ENCODE assay signal across 7 mouse cellular contexts in the genomic region with DNA sequence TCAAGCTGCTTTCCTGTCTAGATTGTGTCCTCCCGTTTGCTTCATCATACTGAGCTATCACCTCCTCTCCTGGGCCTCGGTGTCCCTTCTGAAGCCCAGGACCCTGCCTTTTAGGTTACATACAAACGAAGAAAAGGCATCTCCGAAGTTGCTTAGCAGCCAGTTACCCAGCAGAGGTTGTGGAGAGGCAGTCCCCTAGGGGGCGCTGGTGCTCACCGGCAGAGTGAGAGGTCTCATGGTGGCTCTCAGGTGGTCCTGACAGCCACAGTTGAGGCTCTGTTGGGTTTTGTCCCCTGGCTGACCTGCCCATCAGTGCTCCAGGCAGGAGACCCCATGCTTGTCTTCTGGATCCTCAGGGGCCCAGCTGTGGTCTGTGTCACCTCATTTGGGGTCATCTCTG.
DNase-seq lines count a peak whose midpoint lies in the region; ATAC-seq lines count a peak whose summit lies in the region.

No protein-coding gene starts in this region.

- peak; percentile 69 to 78 for DNase-seq in left cerebral cortex, adult 18-20 months (ENCODE audit: low spot score in 2 of 2)
- DNase-seq in left cerebral cortex, adult 11 months (ENCODE audit: low spot score) = no peak
- DNase-seq in adrenal gland, postnatal 10 days = peak; percentile 74
- DNase-seq in kidney, postnatal 4 days = peak; percentile 79 to 82
- peak; percentile 56 for DNase-seq in lung, postnatal 10 days

- peak overlapping the region; percentile 3; the same call in 1 of the 2 replicates for H3K4me3 ChIP-seq in embryonic facial prominence, embryonic 13.5 days
- no peak overlapping the region for H3K4me3 ChIP-seq in stomach, embryonic 14.5 days (ENCODE audit: low read depth, low read length)

- no peak for ATAC-seq in embryonic facial prominence, embryonic 13.5 days (ENCODE audit: insufficient number of reproducible peaks, insufficient read depth, low FRiP score, low TSS enrichment, low read depth)
- ATAC-seq in stomach, embryonic 14.5 days (ENCODE audit: insufficient number of reproducible peaks, insufficient read depth, low FRiP score, low read depth) = no peak

- H3K4me2 ChIP-seq in embryonic facial prominence, embryonic 13.5 days = peak overlapping the region; percentile 39
- peak overlapping the region; percentile 16; the same call in 1 of the 2 replicates for H3K4me2 ChIP-seq in stomach, embryonic 14.5 days (replicated peaks; ENCODE audit: low read depth, low read length)

- no peak overlapping the region for H3K27ac ChIP-seq in embryonic facial prominence, embryonic 13.5 days
- H3K27ac ChIP-seq in stomach, embryonic 14.5 days (ENCODE audit: low read length) = no peak overlapping the region

- no peak overlapping the region for H3K9ac ChIP-seq in embryonic facial prominence, embryonic 13.5 days
- no peak overlapping the region for H3K9ac ChIP-seq in stomach, embryonic 14.5 days (replicated peaks; ENCODE audit: low read depth, low read length)

- H3K36me3 ChIP-seq in embryonic facial prominence, embryonic 13.5 days = no peaks in the 10 kb centered on the region
- H3K36me3 ChIP-seq in stomach, embryonic 14.5 days (ENCODE audit: control insufficient read depth, insufficient read depth, low read length) = no peaks in the 10 kb centered on the region

- 7% methylated on average over 6 of the region's 6 CpGs for WGBS in embryonic facial prominence, embryonic 13.5 days
- 7% methylated on average over 6 of the region's 6 CpGs for WGBS in stomach, embryonic 14.5 days

- H3K27me3 ChIP-seq in embryonic facial prominence, embryonic 13.5 days = peaks cover 22% of the 10 kb centered on the region
- H3K27me3 ChIP-seq in stomach, embryonic 14.5 days (ENCODE audit: control insufficient read depth, insufficient read depth, low read length) = no peaks in the 10 kb centered on the region

- H3K4me1 ChIP-seq in embryonic facial prominence, embryonic 13.5 days = peaks cover 15% of the 10 kb centered on the region
- 0 out of 2 replicates have a peak, but pooled peaks cover 3% of the 10 kb centered on the region for H3K4me1 ChIP-seq in stomach, embryonic 14.5 days (ENCODE audit: control insufficient read depth, insufficient read depth, low read length)

- no peaks in the 10 kb centered on the region for H3K9me3 ChIP-seq in embryonic facial prominence, embryonic 13.5 days
- H3K9me3 ChIP-seq in stomach, embryonic 14.5 days (ENCODE audit: control insufficient read depth, low read depth, low read length) = no peaks in the 10 kb centered on the region
